ENCODE assay signal across 18 mouse cellular contexts in the genomic region with DNA sequence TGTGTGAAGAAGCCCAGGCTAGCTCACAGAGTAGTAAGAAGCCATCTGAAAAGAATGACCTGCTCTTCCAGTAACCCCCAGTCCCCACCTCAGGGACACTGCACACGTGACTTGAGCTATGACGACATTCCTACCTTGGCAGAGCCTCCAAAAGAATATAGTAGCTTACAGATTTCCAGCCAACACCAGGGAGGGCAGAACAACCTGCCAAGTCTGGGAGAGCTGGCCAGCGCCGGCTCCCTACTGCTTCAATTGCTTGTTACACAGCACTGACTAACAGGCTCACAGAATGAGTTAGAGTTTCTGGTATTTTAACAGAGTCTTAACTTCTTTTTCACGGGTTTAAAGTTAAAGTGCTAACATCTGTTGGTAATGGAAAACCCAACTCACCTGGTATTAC. TPM values are rescaled to one million over a fixed set of nuclear protein-coding genes. Genes with fewer than 3 reads are reported as not detected.
DNase-seq lines count a peak whose midpoint lies in the region; ATAC-seq lines count a peak whose summit lies in the region.
"Had no signal": no experiment of that assay in that cellular context is flagged by ENCODE, and none has a peak within 500 bp of the region (broad histone marks: within the 10 kb centered on the region; RNA-seq: fewer than 3 reads in every experiment).

No protein-coding gene starts in this region.

- H3K27me3 ChIP-seq in kidney, embryonic 14.5 days (ENCODE audit: control insufficient read depth, insufficient read depth, low read length), result no peaks in the 10 kb centered on the region
- no peaks in the 10 kb centered on the region for H3K27me3 ChIP-seq in forebrain, embryonic 15.5 days
- H3K27me3 ChIP-seq: hindbrain, embryonic 15.5 days; neural tube, embryonic 15.5 days had no signal

- H3K9ac ChIP-seq in kidney, embryonic 14.5 days (ENCODE audit: low read depth, low read length), result no peak overlapping the region
- no peak overlapping the region for H3K9ac ChIP-seq in forebrain, embryonic 15.5 days (replicated peaks)
- H3K9ac ChIP-seq: hindbrain, embryonic 15.5 days; limb, embryonic 12.5 days; midbrain, embryonic 12.5 days; neural tube, embryonic 15.5 days had no signal

- WGBS in kidney, embryonic 14.5 days, result 71% methylated on average over 5 of the region's 5 CpGs
- WGBS in forebrain, embryonic 15.5 days, result 74% methylated on average over 5 of the region's 5 CpGs

- H3K4me2 ChIP-seq in kidney, embryonic 14.5 days (replicated peaks; ENCODE audit: low read depth, low read length), result no peak overlapping the region
- H3K4me2 ChIP-seq in forebrain, embryonic 15.5 days (replicated peaks), result no peak overlapping the region
- H3K4me2 ChIP-seq: hindbrain, embryonic 15.5 days; limb, embryonic 12.5 days; midbrain, embryonic 12.5 days; neural tube, embryonic 15.5 days had no signal

- H3K27ac ChIP-seq in kidney, embryonic 14.5 days (ENCODE audit: low read depth, low read length), result no peak overlapping the region
- no peak overlapping the region for H3K27ac ChIP-seq in forebrain, embryonic 15.5 days (replicated peaks)
- H3K27ac ChIP-seq: forebrain, embryonic 10.5 days; hindbrain, embryonic 15.5 days; limb, embryonic 12.5 days; macrophage; midbrain, embryonic 12.5 days; neural tube, embryonic 15.5 days had no signal

- no peaks in the 10 kb centered on the region for H3K9me3 ChIP-seq in kidney, embryonic 14.5 days (ENCODE audit: control insufficient read depth, low read length)
- no peaks in the 10 kb centered on the region for H3K9me3 ChIP-seq in forebrain, embryonic 15.5 days
- H3K9me3 ChIP-seq: forebrain, embryonic 10.5 days; hindbrain, embryonic 15.5 days; limb, embryonic 12.5 days; midbrain, embryonic 12.5 days; neural tube, embryonic 15.5 days had no signal

- no peak overlapping the region for H3K4me3 ChIP-seq in kidney, embryonic 14.5 days (ENCODE audit: low read length)
- no peak overlapping the region for H3K4me3 ChIP-seq in forebrain, embryonic 15.5 days
- H3K4me3 ChIP-seq: forebrain, embryonic 10.5 days; hindbrain, embryonic 15.5 days; limb, embryonic 12.5 days; midbrain, embryonic 12.5 days; neural tube, embryonic 15.5 days had no signal

- DNase-seq in kidney, adult 11 months, result peak; percentile 85
- peak; percentile 57 for DNase-seq in adipocyte (ENCODE audit: low spot score)
- peak; percentile 28 for DNase-seq in gonadal fat pad, adult 2 months (ENCODE audit: low read depth)
- DNase-seq in kidney, postnatal 14 days, result peak; percentile 69
- DNase-seq in layer of hippocampus, adult 11-12 months (ENCODE audit: low spot score), result no peak
- DNase-seq: cerebellum, adult 8-10 months; heart, postnatal 14 days; lung, adult 18-20 months; thymus, postnatal 25 days had no signal

- H3K4me1 ChIP-seq in kidney, embryonic 14.5 days (ENCODE audit: control insufficient read depth, insufficient read depth, low read length), result peaks cover 7% of the 10 kb centered on the region; the same call in 1 of the 2 replicates
- peaks cover 19% of the 10 kb centered on the region for H3K4me1 ChIP-seq in forebrain, embryonic 15.5 days

- no peaks in the 10 kb centered on the region for H3K36me3 ChIP-seq in kidney, embryonic 14.5 days (ENCODE audit: control insufficient read depth, insufficient read depth, low read length)
- H3K36me3 ChIP-seq in forebrain, embryonic 15.5 days, result no peaks in the 10 kb centered on the region
- H3K36me3 ChIP-seq: forebrain, embryonic 10.5 days; hindbrain, embryonic 15.5 days; limb, embryonic 12.5 days; midbrain, embryonic 12.5 days; neural tube, embryonic 15.5 days had no signal

- ATAC-seq in kidney, embryonic 14.5 days (ENCODE audit: low FRiP score, low TSS enrichment), result no peak
- no peak for ATAC-seq in forebrain, embryonic 15.5 days (replicated peaks)
- no peak for ATAC-seq in CD4-positive, CD25-positive, alpha-beta regulatory T cell, adult 4 months

RNA-seq across cellular contexts. Expression of gene Atp11a, which starts 2.7 kb away (rescaled TPM):
- polyA plus RNA-seq in kidney, embryonic 14.5 days (2014; fragmentation: Nextera tagmentation; extraction: Ambion mirVana), result 16.8 and 18.5 TPM in 2 replicates
- 128 and 141 TPM in 2 replicates for polyA plus RNA-seq in gonadal fat pad, adult 2 months (2012; rRNA removed)
- 15.7 and 16.0 TPM in 2 replicates for polyA plus RNA-seq in forebrain, embryonic 15.5 days (2015; fragmentation: Nextera tagmentation; extraction: Ambion mirVana)
- 1 to 10 TPM; 6.4 to 7.4 TPM for polyA plus RNA-seq in CD4-positive, CD25-positive, alpha-beta regulatory T cell, adult 4 months (2017; shearing (Covaris generic))
